Mouse (Mus musculus): ENCODE results near the gene Scaf4.

DNA sequence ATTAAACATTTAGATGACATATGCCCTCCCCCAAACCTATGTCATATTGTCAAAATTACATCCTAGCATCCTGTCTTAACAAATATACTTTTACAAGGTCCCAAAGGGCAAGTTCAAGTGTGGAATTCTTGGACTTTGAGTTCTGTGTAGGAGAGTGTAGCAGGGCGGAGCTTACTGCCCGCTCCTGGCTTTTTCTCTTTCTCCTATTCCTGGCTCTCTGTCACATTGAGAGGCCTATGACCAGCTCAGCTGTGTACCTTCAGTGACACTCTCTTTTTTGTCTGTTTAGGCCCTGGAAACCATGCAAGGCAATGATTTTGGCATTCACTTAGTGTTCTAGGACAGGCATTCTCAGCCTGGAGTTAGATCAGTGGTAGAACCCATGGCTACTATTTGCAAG is 67.9 kb downstream of the Scaf4 start:
- TF ChIP-seq CTCF (IDR thresholded peaks at IDR 0.05) = no peak
- no peak for TF ChIP-seq EP300 (IDR thresholded peaks at IDR 0.05)

Measured in lung, postnatal 0 days (tissue).